Mouse (Mus musculus) granulocyte monocyte progenitor cell, adult 5-6 weeks (primary cell): ENCODE results near the gene Arxes1. TPM values are rescaled to one million over a fixed set of nuclear protein-coding genes. Genes with fewer than 3 reads are reported as not detected.
"Not testable (repeated sequence)": the region's sequence is repeated elsewhere in the genome, so short reads cannot be mapped to it uniquely, and the experiment has no call there.

ENCODE experiments used
- ATAC-seq: replicated peaks from 2 replicates; pipeline ENCODE4 v1.8.0; 2016; ENCODE audit warnings: mild to moderate bottlenecking, moderate TSS enrichment, inconsistent platforms; ENCODE audit not compliant: poor library complexity, severe bottlenecking
- total RNA-seq, 2 experiments: library from RNA; stranded (forward) in 1 of 2; stranded (reverse) in 1 of 2; fragments of 200-712, 200-1000 nt in 1 of 2; fragments of >200 nt in 1 of 2; fragmentation: Nextera tagmentation in 1 of 2; gene quantifications; 2 replicates each; pipeline ENCODE4 v1.2.3; 2014 to 2017

Arxes1 gene
- total RNA-seq (2014; fragmentation: Nextera tagmentation) (not detected in 2 replicates), total RNA-seq (2017) (not detected in 2 replicates)

GRCm38 (mm10) chrX:136032799-136033763 is at the start of gene Arxes1:
Arxes1 (plus strand) TSS chrX:136033367.
- peak; percentile 59 for ATAC-seq

- ATAC-seq, result no peak
Measured at GRCm38 (mm10) chrX:135984539-135985260, 48.5 kb upstream of the Arxes1 start.

DNA sequence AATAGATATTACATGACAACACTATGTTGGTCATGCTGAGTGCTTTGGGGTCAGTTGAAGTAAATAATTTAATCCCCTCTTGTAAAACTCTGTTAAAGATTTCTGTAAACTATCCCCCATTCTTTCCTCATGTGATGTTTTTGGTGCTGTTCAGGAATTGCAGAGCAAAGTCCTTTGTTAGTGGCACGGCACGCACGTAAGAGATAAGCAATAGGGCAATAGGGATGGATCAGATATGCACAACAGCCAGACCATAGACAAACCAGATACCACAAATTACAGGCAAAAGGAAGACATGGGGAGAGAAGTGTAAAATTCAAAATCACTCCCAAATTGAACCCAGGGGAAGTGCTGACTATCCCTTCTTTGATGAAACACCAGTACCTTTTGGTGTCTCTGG is 46.9 kb upstream of the Arxes1 start:
- ATAC-seq, result no peak

DNA sequence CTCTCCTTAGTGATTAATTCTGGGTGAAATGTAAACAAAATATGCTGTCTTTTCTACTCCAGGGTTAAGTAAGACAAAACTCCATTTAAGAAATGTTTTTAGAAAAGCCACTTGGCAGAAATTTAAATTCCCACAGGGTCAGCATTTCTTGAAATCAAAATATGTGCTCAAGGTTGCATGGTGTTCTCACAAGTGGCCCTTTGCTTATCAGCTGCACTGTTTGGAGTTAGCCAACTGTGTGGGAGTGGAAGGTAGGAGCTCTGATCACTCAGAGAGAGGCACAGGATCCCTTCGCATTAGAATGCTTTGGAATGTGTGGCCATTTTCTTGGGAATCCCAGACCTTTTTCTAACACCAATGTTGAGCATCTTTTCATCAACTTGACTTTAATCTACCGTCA is 42.5 kb upstream of the Arxes1 start:
- no peak for ATAC-seq

DNA sequence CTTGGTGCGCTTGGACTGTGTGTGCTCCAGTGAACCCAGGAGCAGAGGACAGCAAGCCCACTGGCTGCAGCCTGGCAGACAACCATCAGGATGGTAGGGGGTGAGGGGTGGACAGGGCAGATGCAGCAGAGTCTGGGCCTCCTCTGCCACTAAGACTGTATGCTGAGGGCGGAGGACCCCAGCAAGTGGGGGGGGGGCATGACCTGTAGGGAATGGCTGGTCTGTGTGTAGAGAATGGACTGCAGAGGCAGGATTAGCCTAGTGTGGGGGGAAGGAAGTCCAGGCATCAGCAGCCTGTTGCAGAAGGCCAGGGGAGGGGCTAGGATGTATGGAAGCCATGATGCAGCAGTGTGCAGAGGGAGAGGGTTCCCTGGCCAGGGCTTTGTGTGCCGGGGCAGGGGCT is 40.0 kb upstream of the Arxes1 start:
- peak; percentile 73 for ATAC-seq

DNA sequence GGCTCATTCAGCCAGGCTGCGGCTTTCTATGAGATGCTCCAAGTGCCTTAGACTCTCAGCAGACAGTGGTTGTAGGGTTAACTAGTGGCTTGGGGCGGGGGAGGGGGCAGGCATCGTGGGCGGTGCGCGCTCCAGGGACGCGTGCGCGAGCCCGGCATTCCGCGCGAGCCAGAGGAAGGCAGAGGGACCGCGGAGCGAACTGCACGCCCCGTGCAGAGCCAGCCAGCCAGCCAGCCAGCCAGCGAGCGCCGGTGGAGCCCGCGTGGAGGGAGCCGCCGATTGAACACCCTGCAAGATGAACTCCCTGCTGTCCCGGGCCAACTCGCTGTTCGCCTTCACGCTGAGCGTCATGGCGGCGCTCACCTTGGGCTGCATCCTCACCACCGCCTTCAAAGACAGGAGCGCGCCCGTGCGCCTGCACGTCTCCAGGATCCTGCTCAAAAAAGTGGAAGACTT is 39.5 kb upstream of the Arxes1 start, which contains the start of gene Arxes2:
Gene Arxes2, plus strand, starts transcription at position 161 of the 456 bp plus-strand sequence.
- peak; percentile 62 for ATAC-seq

- no peak for ATAC-seq
Measured at GRCm38 (mm10) chrX:136007199-136007843, 25.8 kb upstream of the Arxes1 start.

DNA sequence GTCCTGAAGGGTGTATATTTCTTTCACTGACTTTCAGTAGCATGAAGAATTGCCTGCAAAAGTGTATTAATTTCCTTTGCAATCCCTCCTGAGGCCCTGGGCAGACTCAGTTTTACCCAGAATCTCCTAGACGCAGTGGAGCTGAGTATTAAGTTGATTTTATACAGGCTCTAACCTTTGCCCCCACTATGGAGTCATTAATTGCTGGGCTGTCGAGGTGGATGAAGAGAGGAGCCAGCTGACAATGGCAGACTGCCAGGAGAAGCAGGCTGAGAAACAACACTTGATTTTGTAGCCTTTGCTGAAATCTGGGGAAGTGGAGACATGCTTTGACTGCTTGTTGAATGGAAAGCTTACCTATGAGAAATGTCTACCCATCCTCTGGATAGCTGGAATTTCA is 18.8 kb upstream of the Arxes1 start:
- ATAC-seq, result no peak

DNA sequence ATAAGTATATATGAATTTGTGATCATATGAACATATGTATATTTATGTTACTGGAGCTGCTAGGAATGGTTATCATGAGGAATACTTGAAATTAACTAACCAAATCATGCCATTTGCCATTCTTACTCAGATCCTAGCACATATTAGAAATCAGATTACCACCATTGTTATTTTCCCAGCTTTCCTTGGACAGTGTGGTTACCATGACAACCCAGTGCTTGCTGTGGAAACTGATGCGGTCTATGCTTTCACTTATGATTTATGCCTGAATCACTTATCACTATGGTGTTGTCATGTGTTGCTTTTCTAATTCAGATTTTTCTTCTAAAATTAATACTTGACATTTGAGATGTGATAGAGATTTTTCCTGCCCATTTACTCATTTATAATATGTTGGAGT is 2.8 kb upstream of the Arxes1 start:
- ATAC-seq, result no peak

DNA sequence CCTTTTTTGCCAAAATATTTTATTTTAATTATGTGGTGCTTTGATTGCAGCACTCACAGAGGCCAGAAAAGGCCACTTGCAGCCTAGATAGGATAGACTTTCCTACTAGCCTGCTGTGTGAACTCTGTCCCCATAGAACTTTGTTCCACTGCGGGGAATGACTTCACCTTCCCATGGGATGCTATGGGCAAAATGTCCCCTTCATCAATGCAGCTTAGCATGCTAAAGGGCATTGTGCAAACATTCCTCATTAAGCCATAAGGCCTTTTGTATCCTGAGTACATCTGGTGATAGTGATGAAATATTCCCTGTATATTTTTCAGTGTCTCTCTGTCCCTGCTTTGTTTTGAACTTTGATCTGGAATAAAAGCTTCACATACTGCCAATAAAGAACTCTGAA is 10.6 kb downstream of the Arxes1 start:
- no peak for ATAC-seq

DNA sequence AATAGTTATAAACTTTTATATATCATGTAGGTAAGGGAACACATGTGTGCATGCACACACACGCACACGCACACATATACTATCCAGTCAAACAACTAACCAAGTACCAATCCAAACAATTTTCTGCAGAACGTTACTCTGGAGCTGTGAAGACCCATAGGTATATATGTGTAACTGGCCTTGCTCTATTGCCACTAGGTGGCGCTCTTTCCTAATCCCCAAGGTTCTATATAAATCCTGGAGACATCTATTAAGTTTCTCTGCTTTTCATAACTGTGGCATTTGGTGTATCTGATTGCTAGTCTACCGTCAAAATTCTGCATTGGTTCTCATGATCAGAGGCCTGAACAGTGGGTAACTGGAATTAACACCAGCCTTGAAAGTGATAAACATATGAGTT is 14.4 kb downstream of the Arxes1 start:
- peak; percentile 48; the same call in 1 of the 2 replicates for ATAC-seq

DNA sequence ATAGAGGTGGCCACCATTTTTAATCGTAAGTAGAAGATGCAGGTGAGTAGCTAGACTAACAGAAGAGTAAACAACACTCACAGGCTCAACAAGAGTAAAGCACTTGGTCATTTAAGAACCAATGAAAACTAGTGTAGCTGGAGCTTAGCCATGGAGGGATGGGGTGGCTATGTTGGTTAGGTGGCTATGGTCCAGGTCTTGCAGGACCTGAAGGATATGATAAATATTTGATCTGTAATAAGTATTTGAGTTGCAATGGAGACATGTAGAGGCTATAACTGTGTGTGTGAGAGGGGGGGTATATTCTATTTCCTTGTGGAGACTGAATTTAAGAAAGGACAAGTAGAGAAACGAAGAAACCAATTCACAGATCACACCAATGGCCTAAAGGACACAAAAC is 18.1 kb downstream of the Arxes1 start:
- ATAC-seq, result no peak

DNA sequence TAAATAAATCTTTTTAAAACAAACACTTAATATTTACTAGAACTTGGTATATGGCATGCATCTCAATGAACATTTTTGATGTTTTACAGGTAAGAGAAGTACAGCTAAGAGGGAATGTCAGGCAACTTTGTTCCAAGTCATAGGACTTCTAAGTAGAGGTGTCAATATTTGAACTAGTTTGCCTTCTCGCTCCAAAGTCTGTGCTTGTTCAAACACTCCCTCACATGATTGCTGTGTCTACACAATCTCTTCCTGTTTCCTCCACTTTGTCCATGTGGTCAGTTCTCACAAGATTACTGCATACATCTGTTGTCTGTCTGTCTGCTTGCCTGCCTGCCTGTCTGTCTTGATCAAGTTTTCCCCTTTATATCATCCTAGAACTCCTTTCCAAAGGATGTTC is 27.5 kb downstream of the Arxes1 start:
- no peak for ATAC-seq

DNA sequence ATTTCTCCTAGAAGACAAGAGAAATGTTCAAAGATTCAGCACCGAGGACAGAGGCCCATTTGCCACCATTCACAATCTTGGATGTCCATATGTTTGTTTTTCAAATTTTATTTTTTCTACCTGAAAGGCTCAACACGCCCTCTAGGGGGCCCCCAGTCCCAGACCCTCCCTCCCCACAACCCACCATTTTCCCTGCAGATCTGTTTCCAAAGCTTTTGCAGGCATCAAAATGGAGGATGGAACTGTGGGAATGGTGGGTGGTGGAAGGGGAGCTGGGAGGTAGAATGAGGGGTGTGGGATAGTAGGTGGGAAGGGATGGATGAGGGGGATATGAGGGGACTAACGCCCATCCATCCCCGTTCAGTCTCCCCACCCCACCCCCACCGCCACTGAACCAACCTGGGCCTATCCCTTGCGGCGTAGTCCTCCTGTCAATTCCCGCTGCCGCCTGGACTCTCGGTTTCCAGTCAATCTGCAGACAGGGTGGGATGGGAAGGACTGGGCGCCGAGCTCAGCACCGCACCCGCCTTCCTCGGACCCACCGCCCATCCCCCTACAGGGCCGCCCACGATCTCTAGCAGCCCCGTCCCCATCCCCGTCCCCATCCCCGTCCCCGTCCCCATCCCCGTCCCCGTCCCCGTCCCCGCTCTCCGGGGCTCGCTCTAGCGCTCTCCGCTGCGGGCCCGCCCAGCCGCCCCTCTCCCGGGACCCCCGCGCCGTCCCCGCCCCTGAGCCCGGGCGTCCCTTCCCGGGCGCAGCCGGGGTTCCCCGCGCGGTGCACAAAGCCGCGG is 34.2 kb downstream of the Arxes1 start:
- ATAC-seq, result not testable (repeated sequence)

DNA sequence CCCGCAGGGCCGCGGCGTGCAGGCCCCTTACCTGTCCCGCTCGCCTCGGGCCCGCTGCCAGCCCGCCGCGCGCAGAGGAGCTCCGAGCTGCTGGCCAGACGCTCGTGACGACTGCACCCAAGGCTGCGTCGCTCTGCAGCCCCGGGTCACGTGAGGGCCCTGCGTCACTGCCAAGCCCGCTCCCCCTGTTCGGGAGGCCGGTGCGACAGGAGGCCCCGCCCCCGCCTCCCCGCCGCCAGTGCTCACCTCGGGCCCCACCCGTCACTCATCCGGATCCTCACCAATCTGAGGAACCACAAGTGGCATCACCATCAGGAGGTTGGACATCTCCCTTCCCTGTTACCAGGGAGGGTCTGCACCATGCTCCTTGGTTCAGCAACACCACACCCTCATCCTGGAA is 34.9 kb downstream of the Arxes1 start, which contains the start of gene Bex2:
Gene Bex2, minus strand, starts transcription at position 217 of the 400 bp plus-strand sequence.
- ATAC-seq, result peak; percentile 100

Other genes starting within 250 kb of the Arxes1 start
- gene Bhlhb9, start 235.8 kb upstream of the Arxes1 start, total RNA-seq (2014; fragmentation: Nextera tagmentation), result 18.9 and 28.2 TPM in 2 replicates
- 28.9 and 29.3 TPM in 2 replicates for gene Bhlhb9, start 235.8 kb upstream of the Arxes1 start, total RNA-seq (2017)
- 2.8 TPM in 1 of 2 replicates, not detected in the other for gene Gprasp2, start 194.3 kb upstream of the Arxes1 start, total RNA-seq (2014; fragmentation: Nextera tagmentation)
- gene Gprasp2, start 194.3 kb upstream of the Arxes1 start, total RNA-seq (2017), result 2.5 and 3.1 TPM in 2 replicates
- gene Arxes2, start 39.5 kb upstream of the Arxes1 start, total RNA-seq (2014; fragmentation: Nextera tagmentation), result 3.1 and 4.7 TPM in 2 replicates
- 0.41 TPM in 1 of 2 replicates, not detected in the other for gene Arxes2, start 39.5 kb upstream of the Arxes1 start, total RNA-seq (2017)
- not detected in 2 replicates for gene Bex2, start 34.9 kb downstream of the Arxes1 start, total RNA-seq (2014; fragmentation: Nextera tagmentation)
- 1.1 and 1.5 TPM in 2 replicates for gene Bex2, start 34.9 kb downstream of the Arxes1 start, total RNA-seq (2017)
- gene Nxf3, start 51.9 kb downstream of the Arxes1 start, total RNA-seq (2014; fragmentation: Nextera tagmentation), result not detected in 2 replicates
- not detected in 2 replicates for gene Nxf3, start 51.9 kb downstream of the Arxes1 start, total RNA-seq (2017)
- gene Bex4, start 105.6 kb downstream of the Arxes1 start, total RNA-seq (2014; fragmentation: Nextera tagmentation), result 3.2 TPM in 1 of 2 replicates, not detected in the other
- gene Bex4, start 105.6 kb downstream of the Arxes1 start, total RNA-seq (2017), result 4.7 TPM in 1 of 2 replicates, not detected in the other
- 47.6 and 82.8 TPM in 2 replicates for gene Tceal8, start 139.0 kb downstream of the Arxes1 start, total RNA-seq (2014; fragmentation: Nextera tagmentation)
- gene Tceal8, start 139.0 kb downstream of the Arxes1 start, total RNA-seq (2017), result 133 and 145 TPM in 2 replicates
- not detected in 2 replicates for gene Tceal5, start 170.5 kb downstream of the Arxes1 start, total RNA-seq (2014; fragmentation: Nextera tagmentation)
- gene Tceal5, start 170.5 kb downstream of the Arxes1 start, total RNA-seq (2017), result not detected in 2 replicates
- gene Tceal7, start 181.4 kb downstream of the Arxes1 start, total RNA-seq (2014; fragmentation: Nextera tagmentation), result not detected in 2 replicates
- not detected in 2 replicates for gene Tceal7, start 181.4 kb downstream of the Arxes1 start, total RNA-seq (2017)
- gene Bex1, start 182.1 kb downstream of the Arxes1 start, total RNA-seq (2014; fragmentation: Nextera tagmentation), result 1.8 TPM in 1 of 2 replicates, not detected in the other
- gene Bex1, start 182.1 kb downstream of the Arxes1 start, total RNA-seq (2017), result 2.0 TPM in 1 of 2 replicates, not detected in the other
- 99.9 and 102 TPM in 2 replicates for gene Tceal9, start 211.7 kb downstream of the Arxes1 start, total RNA-seq (2014; fragmentation: Nextera tagmentation)
- 187 and 225 TPM in 2 replicates for gene Tceal9, start 211.7 kb downstream of the Arxes1 start, total RNA-seq (2017)
- gene Bex3, start 236.9 kb downstream of the Arxes1 start, total RNA-seq (2014; fragmentation: Nextera tagmentation), result 141 and 154 TPM in 2 replicates
- gene Bex3, start 236.9 kb downstream of the Arxes1 start, total RNA-seq (2017), result 87.5 and 104 TPM in 2 replicates